Mouse (Mus musculus) layer of hippocampus, postnatal 25 days (tissue): ENCODE measurements around the gene Esam. TPM values are rescaled to one million over a fixed set of nuclear protein-coding genes. Genes with fewer than 3 reads are reported as not detected.

Experiments used
- DNase-seq, 2 experiments: peaks; one replicate each; pipeline ENCODE4 v3.0.0; 2022; ENCODE audit warnings: mixed read lengths in 2 of 2, low spot score in 1 of 2; ENCODE audit errors: extremely low spot score in 1 of 2
- total RNA-seq, 2 experiments: library from RNA; stranded (reverse); gene quantifications; 2 replicates each; pipeline ENCODE4 v1.2.3; 2021

The Esam gene
- total RNA-seq, 2 experiments from 2014 or later, result 17.2 to 17.8 TPM

DNA sequence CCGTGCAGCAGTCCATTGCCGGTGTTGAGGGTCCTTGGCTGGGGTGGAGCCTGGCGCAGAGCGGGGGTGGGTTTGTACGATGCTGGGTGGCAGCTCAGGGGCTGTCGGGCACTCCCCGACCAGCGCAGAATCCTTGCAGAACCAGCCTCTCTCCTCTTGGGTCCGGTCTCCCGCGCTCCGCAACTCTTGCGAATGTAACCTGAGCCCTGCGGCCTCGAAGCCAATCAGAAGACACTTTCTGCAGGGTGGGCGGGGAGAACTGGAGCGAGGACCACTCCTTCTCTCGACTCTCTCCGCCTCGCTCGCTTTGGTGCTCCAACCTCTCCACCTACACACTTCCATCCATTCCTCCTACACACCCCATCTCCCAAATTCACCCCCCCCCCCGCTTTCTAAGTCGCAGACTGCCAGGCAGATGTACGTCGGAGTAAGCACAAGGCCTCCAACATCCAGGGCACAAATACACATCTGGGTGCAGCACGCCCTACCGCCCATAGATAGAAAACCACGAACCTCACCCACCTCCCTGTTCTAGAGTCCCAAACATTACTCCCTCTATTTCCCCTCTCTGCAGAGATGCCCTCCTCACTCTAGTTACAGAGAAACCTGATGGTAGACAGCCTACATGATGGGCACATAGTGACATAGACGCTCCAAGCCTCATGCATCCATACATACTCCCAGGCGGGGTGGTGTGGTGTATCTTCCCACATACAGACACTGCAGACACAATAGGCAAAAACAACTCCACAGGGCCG is 24.8 kb downstream of the Esam start, which contains the start of gene Nrgn:
Gene Nrgn (minus strand): TSS at position 369 of the 758 bp plus-strand sequence.
- peak; percentile 69 to 70 for DNase-seq

DNA sequence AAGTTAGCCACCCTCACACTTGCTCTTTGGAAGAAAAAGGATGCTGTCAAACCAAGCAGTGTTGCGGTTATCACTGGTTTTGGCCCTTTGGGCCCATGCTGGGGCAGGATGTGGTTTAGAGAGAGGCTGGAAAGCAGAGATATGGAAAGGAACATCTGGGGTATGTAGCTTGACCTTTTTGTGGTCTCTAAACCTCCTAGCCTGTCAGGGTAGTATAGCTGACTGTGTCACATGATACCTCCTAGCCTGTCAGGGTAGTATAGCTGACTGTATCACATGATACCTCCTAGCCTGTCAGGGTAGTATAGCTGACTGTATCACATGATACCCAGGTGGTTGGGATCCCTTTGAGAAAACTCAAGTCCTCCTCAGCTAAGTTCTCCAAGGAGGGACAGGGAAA is 26.4 kb downstream of the Esam start:
- no peak for DNase-seq

DNA sequence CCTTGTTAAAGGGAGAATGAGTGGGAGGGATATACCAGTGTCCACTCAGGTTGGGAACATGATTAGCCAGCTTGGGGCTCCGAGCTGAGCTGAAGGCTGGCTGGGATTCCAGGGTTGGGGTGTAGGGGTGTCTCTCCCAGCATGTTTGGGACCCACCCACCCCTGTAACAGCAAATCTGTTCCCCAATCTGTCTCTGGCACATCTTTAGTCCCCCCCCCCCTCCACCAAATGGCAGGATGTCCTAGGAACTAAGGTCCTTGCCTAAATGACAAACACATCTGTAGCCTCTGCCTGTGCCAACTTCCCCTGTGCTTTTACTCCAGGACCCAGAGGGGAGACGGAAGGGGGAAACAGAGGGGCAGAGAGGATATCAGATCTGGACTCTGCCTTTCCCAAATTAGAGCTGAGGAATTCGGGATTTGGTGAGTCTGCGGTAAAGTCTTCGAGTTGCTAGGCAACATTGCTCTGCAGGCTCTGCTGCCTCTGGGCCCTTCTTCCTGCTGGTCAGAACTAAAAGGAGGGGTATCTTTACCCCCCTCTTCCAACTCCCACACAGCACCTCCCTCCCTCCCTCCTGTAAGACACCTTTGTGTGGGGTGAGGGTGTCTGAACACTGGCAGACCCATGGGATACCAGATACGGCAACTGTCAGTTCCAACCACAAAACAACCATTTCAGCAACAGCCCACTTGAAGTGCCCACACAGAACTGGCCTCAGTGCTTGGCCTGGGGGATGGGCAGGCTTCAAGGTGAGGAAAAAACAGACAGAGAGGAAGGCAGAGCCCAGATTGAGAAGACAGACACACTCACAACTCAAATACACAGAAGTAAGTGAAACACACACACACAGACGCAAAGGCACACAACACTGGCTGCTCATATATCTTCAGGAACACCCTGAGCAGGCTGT is 27.2 kb downstream of the Esam start, which contains the start of gene Siae:
Gene Siae (plus strand): TSS at position 861 of the 911 bp plus-strand sequence.
- DNase-seq, result no peak

DNA sequence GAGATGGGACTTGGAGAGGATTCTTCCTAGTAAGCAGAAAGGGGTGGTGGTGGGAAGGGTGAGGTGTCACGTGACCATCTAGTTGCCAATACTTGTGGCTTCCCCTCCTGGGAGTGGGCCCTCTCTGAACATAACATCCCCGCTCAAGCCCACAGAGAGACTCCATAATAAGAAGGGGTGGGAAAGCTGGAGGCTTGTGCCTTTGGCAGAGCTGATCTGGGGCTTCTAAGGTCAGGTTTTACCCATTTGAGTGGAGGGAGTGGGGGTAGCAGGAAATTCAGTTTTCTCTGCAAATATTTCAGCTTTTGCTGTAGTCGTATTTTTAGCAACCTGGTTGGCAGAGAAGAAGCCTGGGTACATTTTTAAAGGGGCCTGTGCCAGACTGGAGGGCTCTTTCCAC is 28.5 kb downstream of the Esam start:
- DNase-seq, result no peak

DNA sequence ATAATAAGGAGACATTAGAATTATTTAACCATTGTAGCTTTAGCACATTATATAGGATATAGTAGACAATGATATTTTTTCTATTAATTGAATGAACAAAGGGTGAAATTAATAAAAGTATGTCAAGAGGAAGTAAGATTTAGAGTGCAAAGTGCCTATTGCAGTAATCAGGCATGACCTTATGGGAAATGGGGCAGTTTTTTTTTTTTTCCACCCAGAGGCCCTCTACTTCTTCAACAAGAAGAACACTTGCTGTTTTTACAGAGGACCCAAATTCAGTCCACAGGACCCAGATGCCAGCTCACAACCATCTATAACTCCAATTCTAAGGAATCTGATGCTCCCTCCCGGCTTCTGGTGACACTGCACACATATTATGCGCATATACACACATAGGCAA is 32.7 kb downstream of the Esam start:
- DNase-seq, result no peak

DNA sequence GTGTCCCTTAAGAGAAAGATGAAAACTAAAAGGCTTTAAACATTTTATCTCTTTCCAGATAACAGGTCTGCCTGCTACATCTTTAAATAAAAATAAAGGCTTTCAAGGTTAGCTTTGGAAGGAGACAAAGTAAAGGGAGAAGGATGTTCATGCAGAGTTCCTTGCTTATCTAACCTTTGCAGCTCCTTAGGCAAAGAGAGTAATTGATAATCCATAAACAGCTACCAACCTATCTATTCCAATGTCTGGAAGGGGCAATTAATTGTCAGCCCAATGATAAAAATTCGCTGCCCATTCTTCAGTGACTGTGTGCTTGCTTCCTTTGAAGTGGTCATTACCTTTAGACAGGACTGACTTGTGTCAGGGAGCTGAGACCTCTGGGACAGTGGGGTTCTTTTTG is 35.9 kb downstream of the Esam start:
- no peak for DNase-seq

DNA sequence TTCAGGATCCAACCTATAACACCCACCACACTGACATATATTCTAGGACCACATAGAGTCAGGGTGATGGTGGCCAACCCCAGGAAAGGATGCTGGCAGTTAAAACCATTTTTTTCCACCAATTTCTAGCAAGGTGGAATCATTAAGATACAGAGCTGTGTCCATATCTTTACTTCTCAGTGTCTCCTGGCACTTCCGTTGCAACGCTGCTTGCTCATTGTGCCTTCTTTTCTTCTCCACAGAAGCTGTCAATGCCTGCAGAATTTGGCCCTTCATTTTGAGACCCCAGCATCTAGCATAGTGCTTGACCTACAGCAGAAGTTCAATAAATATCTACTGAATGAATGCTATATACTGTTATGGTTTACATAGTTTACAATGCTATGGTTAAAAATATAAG is 39.1 kb downstream of the Esam start:
- DNase-seq, result no peak

DNA sequence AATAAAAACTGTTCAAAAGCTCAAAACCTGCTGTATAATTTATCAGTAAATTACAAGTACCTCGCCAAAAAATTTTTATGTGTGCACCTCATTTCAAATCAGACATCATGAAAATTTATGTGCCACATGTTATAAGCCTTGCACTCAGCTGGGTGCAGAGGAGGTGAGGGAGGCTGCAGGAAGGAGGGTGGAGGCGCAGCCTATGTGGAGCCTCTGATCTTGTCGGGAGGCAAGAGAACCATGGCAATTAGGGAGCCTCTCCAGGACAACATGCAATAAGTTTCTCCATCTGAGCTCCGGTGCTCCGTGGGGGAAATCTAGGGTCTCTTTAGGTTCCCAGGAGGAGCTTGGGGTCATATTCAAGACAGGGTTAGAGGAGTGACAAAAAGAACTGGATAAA is 39.6 kb downstream of the Esam start:
- DNase-seq, result no peak

DNA sequence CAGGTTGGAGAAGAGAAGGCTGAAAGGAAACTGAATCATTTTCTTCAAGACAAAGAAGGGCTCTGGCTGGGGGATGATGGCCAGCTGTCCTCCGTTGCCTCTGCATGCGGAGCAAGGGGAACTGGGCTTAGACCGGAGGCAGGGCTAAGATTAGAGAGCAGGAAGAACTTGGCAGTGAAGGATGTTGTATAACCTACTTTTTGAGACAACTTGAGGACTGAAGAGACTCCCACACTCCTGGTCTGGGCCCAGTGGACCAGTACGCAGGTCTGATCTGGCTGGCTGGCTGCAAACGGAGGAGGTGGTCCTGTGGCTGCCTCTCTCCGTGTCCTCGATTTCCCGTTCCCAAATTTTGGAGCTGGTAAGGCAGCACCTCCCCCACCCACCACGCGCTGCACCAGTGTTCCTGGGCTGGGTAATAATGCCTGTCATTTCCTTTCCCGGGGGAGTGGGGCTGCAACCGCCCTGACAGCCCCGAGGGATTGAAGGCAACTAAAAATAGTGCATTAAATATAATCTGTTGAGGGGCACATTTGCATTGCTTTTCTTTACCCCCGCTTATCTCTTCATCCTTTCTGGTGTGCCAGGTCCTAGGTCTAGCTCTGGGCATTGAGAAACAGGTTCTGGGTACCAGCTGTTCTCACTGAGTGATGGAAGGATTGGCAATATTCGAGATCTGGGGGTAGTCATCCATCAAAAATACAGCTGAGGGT is 40.2 kb downstream of the Esam start:
- DNase-seq, result no peak

DNA sequence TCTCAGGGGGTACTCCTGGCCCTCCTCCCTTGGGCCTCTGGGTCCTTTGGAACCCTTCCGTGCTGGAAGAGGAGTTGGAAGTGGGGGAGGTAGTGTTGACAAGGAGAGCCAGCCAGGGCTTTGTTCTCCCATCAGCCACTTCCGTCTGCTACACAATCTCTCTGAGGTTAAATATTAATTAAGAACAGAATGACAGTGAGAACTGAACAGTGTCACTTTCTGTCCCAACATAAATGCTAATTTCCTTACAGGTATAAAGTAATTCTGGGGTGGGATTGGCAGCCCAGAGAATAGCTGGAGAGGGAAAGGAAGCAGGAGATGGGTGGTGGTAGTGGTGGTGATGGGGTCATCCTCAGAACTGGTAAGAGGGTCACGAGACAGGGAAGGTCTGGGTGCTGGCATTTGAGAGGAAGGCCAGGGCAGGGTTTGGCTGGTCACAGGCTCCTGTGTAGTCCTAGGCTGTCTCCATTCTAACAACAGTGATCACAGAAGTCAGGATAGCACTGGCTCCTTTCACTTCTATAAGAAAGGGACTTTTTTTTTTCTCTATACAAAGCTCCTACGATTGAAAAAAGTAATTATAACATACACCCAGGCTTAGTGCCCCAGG is 40.8 kb downstream of the Esam start:
- no peak for DNase-seq

DNA sequence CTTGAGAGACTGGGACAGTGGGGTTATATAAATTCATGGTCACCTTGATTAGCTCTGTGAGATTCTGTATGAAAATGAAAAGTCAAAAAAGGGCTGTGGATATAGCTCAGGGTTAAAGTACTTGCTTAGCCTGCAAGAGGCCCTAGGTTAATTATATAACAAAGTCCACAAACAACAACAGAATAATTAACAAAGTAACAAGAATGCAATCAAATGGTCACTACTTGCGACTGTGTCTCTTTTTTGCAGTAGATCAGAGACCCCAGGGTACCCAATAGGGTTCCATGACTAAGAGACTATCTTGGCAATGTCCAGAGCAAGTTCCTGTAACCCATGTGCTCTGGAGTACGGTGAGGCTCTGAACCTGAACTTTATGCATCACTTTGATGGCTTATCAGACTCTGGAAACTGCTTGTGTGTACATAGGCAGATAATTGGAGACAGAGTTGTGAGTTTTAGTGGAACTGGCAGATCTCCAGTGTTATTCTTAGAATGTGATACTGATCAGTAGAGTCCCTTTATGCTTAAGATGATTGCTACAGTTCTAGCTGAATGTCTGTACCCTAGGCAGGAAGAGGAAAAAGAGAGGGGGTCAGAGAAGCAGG is 41.5 kb downstream of the Esam start:
- no peak for DNase-seq

DNA sequence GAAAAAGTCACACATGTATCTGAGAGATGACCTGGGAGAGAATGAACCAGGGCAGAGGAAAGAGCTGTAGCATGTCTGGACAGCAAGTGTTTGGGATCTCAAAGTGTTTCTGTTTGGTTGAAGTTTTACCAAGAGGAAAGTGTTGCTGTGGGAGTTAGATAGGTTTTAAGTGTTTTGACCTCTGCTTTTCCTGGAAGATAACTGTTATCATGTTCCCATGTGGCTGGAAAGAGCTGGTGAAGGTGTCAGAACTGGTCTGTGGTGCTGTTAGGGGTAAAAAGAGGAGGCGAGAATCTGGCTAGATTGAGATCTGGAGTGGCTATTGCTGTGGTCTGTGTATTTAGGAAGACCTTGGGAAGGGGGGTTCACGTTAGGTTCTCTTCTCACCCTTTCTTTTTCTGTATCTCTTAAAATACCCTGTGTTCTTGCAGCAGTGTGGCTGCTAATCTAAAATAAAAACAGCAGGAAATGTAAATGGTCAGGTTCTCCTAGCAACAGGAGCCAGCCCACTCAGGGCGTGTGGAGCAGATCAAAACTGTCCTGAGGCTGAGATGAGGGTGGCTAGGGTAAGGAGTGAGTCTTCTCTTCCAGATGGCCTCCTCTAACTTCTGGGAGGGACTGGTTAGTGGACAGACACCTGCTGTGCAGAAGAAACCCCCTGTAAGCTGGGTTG is 44.5 kb downstream of the Esam start:
- DNase-seq, result no peak

DNA sequence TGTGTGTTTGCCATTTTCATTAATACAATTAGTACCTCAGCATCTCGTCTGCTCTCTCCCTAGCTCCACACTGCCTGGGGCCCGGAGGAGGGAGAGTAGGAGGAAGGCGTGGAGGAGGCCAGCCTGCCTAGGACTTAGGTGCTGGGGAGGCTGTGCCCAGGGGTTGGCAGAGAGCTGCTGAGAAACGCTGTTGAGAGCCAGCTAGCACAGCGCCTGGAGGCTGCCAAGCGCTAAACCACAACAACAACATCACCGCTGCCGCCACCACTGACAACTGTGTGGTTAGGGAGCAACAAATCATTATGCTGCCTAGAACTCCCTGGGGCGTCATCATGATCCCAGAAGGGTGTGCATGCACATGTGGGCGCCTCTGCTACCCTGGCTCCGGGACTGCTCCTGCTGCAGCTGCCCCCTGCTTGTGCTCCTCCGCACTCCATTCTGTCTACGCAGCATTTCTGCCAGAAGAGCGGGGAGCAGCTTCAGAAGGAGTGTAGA is 48.6 kb downstream of the Esam start:
- DNase-seq, result peak; percentile 28 to 46

DNA sequence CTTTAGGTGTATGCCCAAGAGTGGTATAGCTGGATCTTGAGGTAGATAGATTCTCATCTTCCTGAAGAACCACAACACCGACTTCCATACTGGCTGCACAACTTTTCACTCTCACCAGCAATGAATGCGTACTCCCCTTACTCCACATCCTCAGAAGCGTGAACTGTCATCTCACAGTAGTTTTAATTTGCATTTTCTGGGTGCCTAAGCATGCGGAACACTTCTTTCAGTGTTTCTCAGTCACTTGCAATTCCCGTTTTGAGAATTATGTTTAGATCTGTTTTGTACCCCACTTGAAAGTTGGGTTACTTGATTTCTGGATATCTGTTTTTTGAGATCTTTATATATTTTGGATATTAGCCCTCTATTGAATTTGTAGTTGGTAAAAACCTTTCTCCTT is 55.7 kb downstream of the Esam start:
- no peak for DNase-seq

DNA sequence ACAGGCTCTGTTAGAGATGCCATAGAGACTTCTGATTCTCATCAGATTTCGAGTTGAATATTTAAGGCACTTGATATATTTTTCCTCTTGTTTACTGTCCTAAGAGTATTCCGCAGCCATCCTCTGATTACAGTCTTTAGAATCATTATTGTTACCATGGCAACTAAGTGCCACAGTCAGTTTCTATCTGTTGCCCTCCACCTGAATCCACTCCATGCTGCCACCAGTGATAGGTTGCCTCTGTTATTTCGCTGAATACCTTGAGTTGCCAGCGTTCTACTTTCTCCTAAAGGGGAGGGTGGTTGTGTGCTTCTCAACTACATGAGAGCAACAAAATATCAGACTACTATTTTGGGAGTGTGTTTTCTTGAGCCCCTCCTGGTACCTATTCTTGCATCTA is 58.8 kb downstream of the Esam start:
- no peak for DNase-seq
